Mouse (Mus musculus) lung, postnatal 0 days (tissue): ENCODE results near the gene Alkbh3.

Experiments used
- CTCF ChIP-seq: IDR thresholded peaks from 2 replicates; pipeline ENCODE4 v1.5.1; 2016; ENCODE audit warnings: antibody characterized with exemption, mild to moderate bottlenecking
- EP300 ChIP-seq: IDR thresholded peaks from 2 replicates; pipeline ENCODE4 v1.6.1; 2016; ENCODE audit warnings: antibody characterized with exemption, mild to moderate bottlenecking, control low read depth

DNA sequence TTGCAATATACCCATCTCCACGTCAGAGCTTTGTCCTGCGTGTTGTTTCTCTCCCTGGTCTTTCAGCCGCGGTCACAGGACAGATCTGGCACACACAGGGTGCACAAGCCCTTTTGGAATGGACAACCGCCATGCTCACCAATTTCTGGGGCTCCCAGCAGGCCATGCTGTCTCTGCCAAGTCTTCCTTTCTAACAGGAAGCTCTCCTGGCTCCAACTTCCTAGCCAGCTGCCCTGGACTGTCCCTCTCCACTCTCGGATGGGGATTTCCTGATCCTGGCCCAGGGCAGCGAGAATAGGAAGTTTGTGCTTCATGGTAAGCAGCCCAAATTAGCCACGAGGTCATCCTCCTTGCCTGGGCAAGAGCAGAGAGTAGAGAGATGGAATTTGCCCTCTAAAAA, 48.9 kb downstream of the Alkbh3 start:
- TF ChIP-seq EP300 (no peak), CTCF (no peak)
